Mouse (Mus musculus): ENCODE measurements at regions not wholly inside any gene's neighbourhood (a gene's known extent, or its start where the extent isn't known, plus 50 kb on each side); places are given as distances from the start of the nearest gene placed in this dataset.

DNA sequence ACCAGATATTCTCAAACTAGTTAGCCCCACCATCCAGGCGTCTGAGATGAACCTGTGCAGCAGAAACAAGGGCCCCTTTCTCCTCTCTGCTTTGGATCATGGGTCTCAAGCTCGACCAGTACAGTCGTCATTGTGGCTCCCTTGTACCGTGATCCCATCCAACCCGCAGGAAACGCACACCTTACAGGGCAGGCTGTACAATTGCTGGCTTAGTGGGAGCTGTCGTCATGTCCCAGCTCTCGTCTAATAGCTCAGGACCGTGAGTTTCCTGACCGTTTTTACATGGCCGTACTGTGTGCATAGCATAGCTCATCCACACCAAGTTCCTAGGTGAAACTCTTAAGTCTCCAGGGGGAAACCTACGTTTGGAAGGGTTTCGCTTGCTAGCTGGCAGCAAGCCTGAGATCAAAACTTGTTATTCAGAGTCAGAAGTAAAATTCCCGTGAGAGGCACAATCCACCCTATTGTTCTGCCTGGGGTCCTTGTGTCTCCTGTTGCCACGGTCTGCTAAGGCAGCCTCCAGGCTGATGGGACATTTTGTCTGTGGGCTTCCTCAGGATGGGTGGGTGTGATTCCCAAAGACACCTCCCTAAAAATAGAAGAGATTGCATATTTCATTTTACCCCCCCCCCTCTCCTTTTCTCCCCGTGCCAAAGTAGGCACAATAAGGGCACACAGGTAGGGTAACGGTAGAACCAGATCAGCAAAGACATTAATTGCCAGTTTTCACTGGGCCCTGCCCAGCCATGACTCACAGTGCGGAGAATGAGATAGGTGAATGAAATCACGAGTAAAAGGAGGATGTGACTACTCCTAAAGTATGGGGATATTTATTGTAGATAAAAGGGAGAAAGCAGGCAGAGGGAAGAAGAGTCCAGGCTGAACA, 68.2 kb upstream of the Rapgef5 start:
- 67% methylated on average over 19 of the region's 19 CpGs for WGBS
- ATAC-seq (ENCODE audit: low FRiP score): no peak
- H3K4me3 ChIP-seq (replicated peaks): no peak overlapping the region
- no peaks in the 10 kb centered on the region for H3K27me3 ChIP-seq
- peaks cover 9% of the 10 kb centered on the region; the same call in 1 of the 2 replicates for H3K4me1 ChIP-seq
- H3K36me3 ChIP-seq (replicated peaks): no peaks in the 10 kb centered on the region
- H3K9ac ChIP-seq: no peak overlapping the region
- no peak overlapping the region for H3K4me2 ChIP-seq
- H3K27ac ChIP-seq: no peak overlapping the region
- H3K9me3 ChIP-seq: no peaks in the 10 kb centered on the region

DNA sequence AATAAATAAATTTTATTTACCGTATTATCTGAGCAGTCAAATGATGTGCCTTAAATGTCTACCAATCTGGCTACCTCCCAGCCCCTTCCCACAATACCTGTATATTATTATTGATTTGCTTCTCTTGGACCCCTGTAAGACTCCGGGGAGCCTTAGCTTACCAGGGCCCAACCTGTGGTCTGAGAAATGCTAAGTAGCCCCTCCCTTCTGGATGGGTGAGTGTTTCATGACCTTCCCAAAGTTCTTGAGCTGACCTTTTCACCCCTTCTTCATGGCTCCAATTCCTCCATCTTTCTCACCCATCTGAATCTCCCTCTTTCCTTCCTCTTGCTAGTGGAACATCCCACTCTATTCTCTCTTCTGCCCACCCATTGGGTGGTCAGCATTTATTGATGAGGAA, 67.2 kb upstream of the Rapgef5 start:
- 93% methylated on average over 2 of the region's 2 CpGs for WGBS

DNA sequence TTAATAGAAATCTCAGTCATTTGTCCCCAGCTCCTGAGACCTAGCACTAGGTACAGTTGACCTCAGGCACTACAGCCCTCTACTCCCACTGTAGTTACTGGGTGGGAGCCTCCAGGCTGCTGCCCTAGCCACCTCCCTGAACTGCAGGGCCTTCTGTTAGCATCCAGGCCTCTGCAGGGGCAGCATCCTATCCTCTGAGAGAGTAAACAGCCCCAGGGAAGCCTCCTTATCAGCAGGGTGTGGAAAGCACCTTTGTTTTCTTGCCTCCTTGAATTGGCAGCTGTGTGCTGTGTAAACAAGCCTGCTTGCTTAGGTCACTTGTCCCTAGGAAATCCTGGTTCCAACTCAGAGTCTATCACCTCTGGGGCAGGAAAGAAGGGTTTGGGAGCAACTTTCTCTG, 66.2 kb upstream of the Rapgef5 start:
- ATAC-seq (ENCODE audit: low FRiP score): no peak
- no peaks in the 10 kb centered on the region for H3K9me3 ChIP-seq
- 0 out of 2 replicates have a peak, but pooled peaks cover 3% of the 10 kb centered on the region for H3K27me3 ChIP-seq
- H3K36me3 ChIP-seq (replicated peaks): no peaks in the 10 kb centered on the region
- H3K4me2 ChIP-seq: no peak overlapping the region
- H3K27ac ChIP-seq: no peak overlapping the region
- H3K4me1 ChIP-seq: peaks cover 9% of the 10 kb centered on the region; the same call in 1 of the 2 replicates
- no peak overlapping the region for H3K4me3 ChIP-seq (replicated peaks)
- no peak overlapping the region for H3K9ac ChIP-seq

More for the DNA sequence above, 67.2 kb upstream of the Rapgef5 start:
- Histone ChIP-seq H3K27me3 (0 out of 2 replicates have a peak, but pooled peaks cover under 1% of the 10 kb centered on the region), H3K9ac (no peak overlapping the region), H3K4me1 (peaks cover 9% of the 10 kb centered on the region; the same call in 1 of the 2 replicates), H3K4me2 (no peak overlapping the region), H3K36me3 (replicated peaks) (no peaks in the 10 kb centered on the region), H3K9me3 (no peaks in the 10 kb centered on the region), H3K27ac (no peak overlapping the region), H3K4me3 (replicated peaks) (no peak overlapping the region)
- ATAC-seq (ENCODE audit: low FRiP score): no peak

DNA sequence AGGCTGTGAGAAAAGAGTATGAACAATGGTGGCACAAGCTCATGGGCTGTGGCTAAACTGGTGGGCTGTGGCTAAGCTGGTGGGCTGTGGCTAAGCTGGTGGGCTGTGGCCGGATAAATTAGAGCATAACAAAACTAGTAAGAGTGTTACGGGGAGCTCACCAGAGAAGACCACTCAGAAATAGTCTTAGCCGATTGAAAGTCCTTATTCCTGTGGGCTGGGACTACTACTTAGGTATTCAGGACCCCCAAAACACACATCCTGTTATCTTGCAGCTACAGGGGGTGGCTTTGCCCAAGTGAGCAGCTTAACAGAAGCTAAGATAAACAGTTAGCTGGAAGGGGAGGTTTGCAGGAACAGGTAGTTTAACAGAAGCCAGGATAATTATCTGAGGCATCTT, 65.4 kb upstream of the Rapgef5 start:
- Histone ChIP-seq H3K27me3 (0 out of 2 replicates have a peak, but pooled peaks cover 3% of the 10 kb centered on the region), H3K4me1 (peaks cover 9% of the 10 kb centered on the region; the same call in 1 of the 2 replicates), H3K9ac (no peak overlapping the region), H3K4me3 (replicated peaks) (no peak overlapping the region), H3K9me3 (no peaks in the 10 kb centered on the region), H3K4me2 (no peak overlapping the region), H3K27ac (no peak overlapping the region), H3K36me3 (replicated peaks) (no peaks in the 10 kb centered on the region)
- no peak for ATAC-seq (ENCODE audit: low FRiP score)
- WGBS: 78% methylated on average over 3 of the region's 3 CpGs

DNA sequence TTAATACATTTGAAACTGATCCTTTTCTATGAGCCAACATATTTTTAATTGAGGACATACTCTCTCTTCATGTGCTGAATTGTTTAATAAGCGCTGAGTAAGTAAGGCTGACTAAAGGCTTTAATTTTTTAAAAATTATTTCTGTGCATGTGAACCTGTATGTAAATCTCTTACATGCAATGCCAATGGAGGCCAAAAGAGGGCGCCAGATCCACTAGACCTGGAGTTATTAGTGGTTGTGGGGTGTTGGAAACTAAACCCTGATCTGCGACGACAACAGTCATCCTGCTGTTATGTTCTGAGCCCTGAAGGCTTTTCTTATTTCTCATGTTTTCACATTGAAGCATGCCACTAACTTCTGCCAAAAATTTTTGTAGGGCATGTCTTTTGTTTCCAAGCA, 64.8 kb upstream of the Rapgef5 start:
- ATAC-seq (ENCODE audit: low FRiP score): no peak
- 0 out of 2 replicates have a peak, but pooled peaks cover 3% of the 10 kb centered on the region for H3K27me3 ChIP-seq
- H3K36me3 ChIP-seq (replicated peaks): no peaks in the 10 kb centered on the region
- 59% methylated on average over 4 of the region's 4 CpGs for WGBS
- H3K9me3 ChIP-seq: no peaks in the 10 kb centered on the region
- H3K9ac ChIP-seq: no peak overlapping the region
- H3K27ac ChIP-seq: no peak overlapping the region
- no peak overlapping the region for H3K4me2 ChIP-seq
- peaks cover 9% of the 10 kb centered on the region for H3K4me1 ChIP-seq
- no peak overlapping the region for H3K4me3 ChIP-seq (replicated peaks)

DNA sequence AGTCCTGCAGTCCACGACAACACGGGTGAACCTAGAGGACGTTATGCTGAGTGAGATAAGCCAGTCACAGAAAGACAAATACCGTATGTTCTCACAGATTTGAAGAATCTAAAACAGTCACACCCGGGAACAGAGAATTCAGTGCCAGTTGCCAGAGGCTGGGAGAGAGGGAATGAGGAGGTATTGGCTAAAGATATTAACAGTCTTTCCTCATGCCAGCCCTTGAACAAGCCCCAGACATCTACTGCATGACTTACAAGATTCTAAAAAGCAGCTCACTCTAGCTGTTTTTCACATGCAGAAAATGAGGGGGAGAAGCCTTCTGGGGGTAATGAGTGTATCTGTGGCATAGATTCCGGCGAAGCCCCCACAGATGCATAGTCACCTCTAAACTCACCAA, 60.5 kb upstream of the Rapgef5 start:
- Histone ChIP-seq H3K9ac (no peak overlapping the region), H3K9me3 (no peaks in the 10 kb centered on the region), H3K4me2 (no peak overlapping the region), H3K4me1 (no peaks in the 10 kb centered on the region; the same call in 1 of the 2 replicates), H3K4me3 (replicated peaks) (no peak overlapping the region), H3K36me3 (replicated peaks) (no peaks in the 10 kb centered on the region), H3K27ac (no peak overlapping the region), H3K27me3 (0 out of 2 replicates have a peak, but pooled peaks cover 7% of the 10 kb centered on the region)
- 81% methylated on average over 7 of the region's 7 CpGs for WGBS
- no peak for ATAC-seq (ENCODE audit: low FRiP score)

DNA sequence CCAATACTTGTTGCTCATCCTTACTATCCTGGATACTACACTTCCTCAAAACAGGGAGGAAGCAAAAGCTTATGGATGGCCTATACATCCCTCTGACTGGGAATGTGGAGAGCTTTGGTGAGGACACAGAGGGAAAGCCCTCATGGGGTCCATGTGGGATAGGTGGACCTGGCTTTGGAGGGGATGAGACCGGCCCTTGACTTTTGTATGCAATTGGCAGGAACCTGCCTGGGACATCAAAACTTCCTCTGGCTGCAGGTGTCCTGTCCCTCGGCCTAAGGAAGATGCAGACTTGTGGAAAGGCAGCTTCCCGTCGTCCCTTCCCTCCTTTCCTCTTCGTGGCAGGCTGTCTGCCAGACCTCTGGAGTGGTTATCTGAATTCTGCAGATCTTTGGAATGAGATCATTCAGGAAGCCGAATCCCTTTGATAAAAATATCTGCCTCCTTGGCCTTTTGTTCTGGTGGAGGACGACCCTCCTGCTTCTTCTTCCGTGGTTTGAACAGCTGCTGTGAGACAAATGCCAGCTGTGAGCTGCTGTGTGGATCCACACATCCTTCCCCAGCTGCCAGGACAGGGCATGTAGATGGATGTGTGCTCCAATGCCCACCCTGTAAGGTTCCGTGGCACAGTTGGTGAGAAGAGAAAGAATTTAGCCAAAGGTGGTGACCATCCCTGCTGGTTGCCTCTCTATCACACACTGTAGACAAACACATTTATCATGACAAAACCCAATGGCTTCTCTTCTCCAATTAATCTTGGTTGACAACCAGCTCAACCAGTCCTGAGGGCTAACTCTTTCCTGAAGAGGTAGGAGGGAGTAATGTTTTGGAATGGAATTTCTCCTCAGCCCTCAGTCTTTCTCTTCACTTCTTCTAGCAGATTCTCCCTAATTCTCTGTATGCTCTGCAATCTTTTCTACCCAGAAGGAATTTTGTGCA, 57.9 kb upstream of the Rapgef5 start:
- H3K4me2 ChIP-seq: no peak overlapping the region
- no peaks in the 10 kb centered on the region for H3K9me3 ChIP-seq
- H3K4me1 ChIP-seq: no peaks in the 10 kb centered on the region; the same call in 1 of the 2 replicates
- 64% methylated on average over 9 of the region's 9 CpGs for WGBS
- no peak overlapping the region for H3K9ac ChIP-seq
- 0 out of 2 replicates have a peak, but pooled peaks cover 7% of the 10 kb centered on the region for H3K27me3 ChIP-seq
- H3K27ac ChIP-seq: no peak overlapping the region
- H3K36me3 ChIP-seq (replicated peaks): no peaks in the 10 kb centered on the region
- no peak for ATAC-seq (ENCODE audit: low FRiP score)
- H3K4me3 ChIP-seq (replicated peaks): no peak overlapping the region

DNA sequence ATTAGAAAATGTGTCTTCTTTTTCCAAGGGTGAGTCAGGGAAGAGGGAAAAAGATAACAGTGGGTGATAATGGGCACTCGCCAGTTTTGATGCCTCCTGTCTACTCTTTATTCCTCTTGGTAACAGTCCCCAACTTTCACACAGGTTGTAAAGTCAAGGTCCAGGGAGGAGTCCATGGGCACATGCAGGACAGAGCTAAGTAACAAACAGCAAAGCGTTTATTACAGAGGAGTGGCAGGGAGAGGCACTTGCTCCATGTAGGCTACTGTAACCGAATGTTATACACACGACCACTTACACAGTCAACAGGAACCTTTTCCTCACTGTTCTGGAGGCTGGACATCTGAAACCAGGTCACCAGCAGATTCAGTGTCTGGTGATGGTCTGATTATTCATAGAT, 56.7 kb upstream of the Rapgef5 start:
- H3K36me3 ChIP-seq (replicated peaks): no peaks in the 10 kb centered on the region
- H3K4me3 ChIP-seq (replicated peaks): no peak overlapping the region
- WGBS: 79% methylated on average over 4 of the region's 4 CpGs
- H3K27ac ChIP-seq: no peak overlapping the region
- no peaks in the 10 kb centered on the region for H3K9me3 ChIP-seq
- H3K9ac ChIP-seq: no peak overlapping the region
- no peaks in the 10 kb centered on the region; the same call in 1 of the 2 replicates for H3K4me1 ChIP-seq
- no peak overlapping the region for H3K4me2 ChIP-seq
- 0 out of 2 replicates have a peak, but pooled peaks cover 4% of the 10 kb centered on the region for H3K27me3 ChIP-seq
- no peak for ATAC-seq (ENCODE audit: low FRiP score)

DNA sequence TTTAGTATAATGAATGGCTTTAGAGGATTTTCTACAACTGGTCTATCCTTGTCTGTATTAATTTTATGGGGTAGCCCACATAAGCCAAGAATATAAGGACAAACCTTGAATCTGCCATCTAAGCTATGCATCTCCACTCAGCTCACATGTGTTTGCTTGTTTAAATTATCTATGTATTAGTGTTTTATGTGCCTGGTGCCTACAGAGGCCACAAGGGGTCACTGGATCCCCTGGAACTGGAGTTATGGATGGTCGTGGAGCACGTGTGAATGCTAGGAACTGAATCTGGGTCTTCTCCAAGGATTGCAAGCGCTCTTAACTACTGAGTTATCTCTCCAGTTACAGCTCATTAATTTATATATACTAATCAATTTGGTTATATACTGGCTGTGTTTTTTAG, 51.1 kb upstream of the Rapgef5 start:
- 88% methylated on average over 3 of the region's 3 CpGs for WGBS
- ATAC-seq (ENCODE audit: low FRiP score): no peak
- Histone ChIP-seq H3K27me3 (no peaks in the 10 kb centered on the region), H3K4me3 (replicated peaks) (no peak overlapping the region), H3K27ac (no peak overlapping the region), H3K36me3 (replicated peaks) (no peaks in the 10 kb centered on the region), H3K9me3 (no peaks in the 10 kb centered on the region), H3K9ac (no peak overlapping the region), H3K4me1 (no peaks in the 10 kb centered on the region), H3K4me2 (no peak overlapping the region)

DNA sequence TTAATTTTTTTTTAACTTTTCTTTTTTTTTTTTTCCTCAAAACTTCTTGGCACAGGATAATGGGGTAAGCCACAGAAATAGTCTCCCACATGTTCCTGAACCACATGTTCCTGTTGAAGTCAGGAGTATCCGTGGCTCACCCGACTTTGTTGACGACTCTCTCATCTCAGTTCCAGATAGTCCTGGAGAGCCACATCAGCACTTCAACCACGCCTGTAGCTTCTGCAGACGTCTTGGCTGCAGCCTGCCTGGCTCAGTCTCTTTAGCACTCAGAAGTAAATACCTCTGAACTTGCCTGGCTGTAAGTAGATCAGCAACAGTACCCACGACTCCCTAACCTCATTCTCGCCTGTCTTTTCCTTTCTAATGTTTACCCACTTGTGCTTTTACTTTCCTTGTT, 50.3 kb upstream of the Rapgef5 start:
- Histone ChIP-seq H3K4me2 (no peak overlapping the region), H3K9ac (no peak overlapping the region), H3K27ac (no peak overlapping the region), H3K4me1 (no peaks in the 10 kb centered on the region), H3K27me3 (no peaks in the 10 kb centered on the region), H3K4me3 (replicated peaks) (no peak overlapping the region), H3K36me3 (replicated peaks) (no peaks in the 10 kb centered on the region), H3K9me3 (no peaks in the 10 kb centered on the region)
- WGBS: 76% methylated on average over 7 of the region's 7 CpGs
- ATAC-seq (ENCODE audit: low FRiP score): no peak
